Mouse (Mus musculus) WW6 (cell line): ENCODE data around the gene Pdk2.
"Not testable (repeated sequence)": the region's sequence is repeated elsewhere in the genome, so short reads cannot be mapped to it uniquely, and the experiment has no call there.

Experiments
- DNase-seq: peaks from one replicate; pipeline ENCODE4 v3.0.0-alpha.2; 2013; ENCODE audit warnings: low read depth, low spot score

Gene Pdk2

DNA sequence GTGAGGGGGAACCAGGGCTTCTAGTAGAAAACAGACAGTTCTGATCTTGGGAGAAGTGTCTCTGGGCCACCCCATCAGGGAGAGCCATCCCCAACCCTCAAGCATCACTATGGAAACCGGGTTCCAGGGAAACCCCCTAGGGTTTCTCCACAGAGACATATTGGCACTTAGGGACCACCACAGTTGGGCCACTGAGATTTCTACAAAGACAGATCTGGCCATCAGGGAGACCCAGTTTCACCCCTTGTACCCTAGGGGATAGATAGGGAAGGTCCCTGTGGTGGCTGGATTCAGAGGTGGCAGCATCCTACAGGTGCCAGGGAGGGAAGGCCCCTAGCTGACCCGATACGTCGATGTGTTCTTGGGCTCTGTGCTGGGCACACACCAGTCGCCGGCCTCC lies 14.3 kb downstream of the Pdk2 start:
- no peak for DNase-seq

DNA sequence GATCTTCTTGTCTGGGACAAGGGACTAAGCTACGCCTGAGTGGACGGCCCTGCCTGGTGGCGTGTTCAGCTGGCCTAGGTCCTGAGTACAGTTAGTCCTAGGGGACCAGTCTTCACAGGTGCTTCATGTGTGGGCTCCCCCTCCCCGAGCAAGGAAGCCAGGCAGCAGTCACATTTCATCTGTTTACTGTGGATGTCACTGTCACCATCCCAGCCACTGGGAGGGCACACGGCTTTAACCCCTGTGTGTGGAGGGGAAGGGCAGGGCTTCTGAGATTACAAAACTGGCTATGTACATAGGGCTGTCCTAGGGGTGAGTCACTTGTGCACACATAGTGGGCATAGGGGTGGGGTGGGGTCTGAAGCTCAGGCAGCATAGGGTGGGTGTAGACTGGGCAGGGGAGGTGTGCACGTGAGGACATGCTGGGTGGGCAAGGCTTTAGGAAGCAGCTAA lies 15.0 kb downstream of the Pdk2 start:
- DNase-seq = no peak

DNA sequence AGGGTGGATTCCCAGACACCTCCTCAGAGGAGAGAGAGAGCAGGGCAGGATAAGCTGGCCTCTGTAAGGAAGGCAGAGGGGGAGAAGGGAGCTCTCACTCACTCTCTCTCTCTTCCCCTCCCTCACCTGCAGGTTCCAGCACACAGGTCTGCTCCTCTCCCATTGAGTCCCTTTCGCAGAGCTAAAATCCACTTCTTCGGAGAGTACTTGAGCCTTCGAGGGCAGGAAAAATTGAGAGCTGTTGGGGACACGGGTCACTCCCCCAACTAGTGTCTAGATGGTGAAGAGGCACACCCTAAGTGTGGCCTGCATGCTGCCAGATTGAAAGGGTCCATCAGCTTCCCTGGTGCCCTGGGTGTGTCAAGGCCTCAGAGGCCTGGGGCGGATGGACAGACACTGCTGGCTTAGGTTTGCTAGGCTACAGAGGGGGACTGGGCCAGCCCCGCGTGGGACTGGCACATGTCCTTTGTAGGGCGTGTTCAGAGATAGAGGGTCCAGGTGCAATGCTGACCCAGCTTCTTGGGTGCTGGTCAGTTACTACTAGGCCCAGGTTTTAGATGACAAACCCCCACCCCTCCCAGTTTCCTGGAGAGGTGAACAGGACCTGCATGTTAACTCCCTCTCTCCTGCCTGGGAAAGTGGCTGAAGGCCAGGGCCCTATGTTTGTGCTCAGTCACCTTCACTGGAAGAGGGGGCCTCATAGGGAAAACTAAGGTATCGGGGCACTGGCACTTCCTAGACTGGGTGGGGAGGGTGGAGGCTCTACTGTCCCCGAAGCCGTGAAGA lies 15.7 kb downstream of the Pdk2 start:
- no peak for DNase-seq

DNA sequence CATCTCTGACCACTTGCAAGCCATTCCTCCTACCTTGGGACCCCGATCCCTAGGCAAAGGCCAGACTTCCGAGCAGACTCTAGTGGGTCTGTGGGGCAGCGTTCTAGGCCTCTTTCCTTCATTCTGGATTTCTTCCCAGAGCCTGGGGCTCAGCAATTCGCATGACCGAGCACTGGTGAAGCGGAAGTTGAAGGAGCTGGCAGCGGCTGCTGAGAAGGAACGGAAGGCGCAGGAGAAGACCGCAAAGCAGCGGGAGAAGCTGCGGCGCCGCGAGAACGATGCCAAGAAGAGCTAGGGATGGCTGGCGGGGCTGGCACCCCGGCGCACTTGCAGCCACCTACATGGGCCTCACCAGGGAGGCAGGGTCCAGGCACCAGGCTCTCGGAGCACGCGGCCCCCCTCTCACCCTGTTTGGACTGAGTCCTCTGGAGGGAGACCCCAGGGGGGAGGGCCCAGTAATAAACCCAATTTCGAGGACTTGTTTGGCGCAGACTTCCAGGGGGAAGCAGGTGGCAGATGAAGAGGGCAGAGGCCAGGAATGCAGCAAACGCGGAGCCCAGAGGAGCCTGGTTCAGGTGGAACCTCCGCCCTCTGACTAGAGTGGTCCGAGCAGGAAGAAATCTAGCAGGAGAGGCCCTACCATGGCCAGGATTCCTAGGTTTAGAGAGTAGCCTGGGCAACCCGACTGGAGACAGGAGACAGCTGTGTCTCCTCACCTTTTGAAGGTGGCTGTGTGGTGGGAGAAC lies 16.5 kb downstream of the Pdk2 start:
- DNase-seq = no peak

DNA sequence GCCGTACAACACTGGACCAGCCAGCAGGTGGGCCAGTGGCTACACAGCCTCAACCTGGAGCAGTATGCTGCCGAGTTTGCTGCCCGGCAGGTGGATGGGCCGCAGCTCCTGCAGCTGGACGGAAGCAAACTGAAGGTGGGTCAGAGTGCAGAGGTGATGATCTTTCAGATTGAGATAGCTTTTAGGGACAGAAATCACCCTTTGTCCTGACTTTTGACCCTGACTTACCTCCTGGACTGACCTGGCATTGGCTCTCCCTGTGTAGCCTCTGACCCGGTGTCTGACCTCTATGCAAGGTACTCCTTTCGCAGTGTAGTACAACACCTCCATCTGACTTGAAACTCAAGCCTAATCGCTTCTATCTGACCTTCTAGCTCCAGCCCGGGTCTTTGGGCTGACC lies 17.7 kb downstream of the Pdk2 start:
- DNase-seq = no peak

DNA sequence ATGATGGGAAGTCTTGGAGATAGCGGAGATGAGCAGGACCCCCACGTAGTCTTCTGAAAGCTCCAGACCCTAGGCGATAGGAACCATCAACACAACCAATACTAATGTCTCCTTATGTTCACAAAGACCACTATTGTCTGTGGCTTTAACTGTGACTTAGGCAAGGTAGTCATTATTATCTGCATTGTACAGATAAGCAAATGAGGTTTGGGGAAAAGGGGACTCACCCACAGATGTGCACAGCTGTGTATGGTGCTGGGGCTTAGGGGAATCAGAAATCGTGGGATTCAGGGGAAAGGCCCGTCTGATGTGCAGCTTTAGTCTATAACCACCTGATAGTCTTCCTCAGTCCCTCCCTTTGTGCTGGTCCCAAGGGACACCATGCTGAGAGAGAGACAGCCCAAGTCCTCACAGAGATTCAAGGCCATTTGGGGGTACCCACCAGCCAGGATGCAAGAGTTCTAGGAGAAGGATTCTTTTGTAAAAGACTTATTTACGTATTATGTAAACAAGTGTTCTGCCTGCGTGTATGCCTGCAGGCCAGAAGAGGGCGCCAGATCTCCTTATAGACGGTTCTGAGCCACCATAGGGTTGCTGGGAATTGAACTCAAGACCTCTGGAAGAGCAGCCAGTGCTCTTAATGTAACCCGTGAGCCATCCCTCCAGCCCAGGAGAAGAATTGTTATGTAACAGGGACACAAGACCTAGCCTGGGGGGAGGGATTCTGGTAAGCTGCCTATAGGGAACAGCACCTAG lies 18.7 kb downstream of the Pdk2 start:
- no peak for DNase-seq

DNA sequence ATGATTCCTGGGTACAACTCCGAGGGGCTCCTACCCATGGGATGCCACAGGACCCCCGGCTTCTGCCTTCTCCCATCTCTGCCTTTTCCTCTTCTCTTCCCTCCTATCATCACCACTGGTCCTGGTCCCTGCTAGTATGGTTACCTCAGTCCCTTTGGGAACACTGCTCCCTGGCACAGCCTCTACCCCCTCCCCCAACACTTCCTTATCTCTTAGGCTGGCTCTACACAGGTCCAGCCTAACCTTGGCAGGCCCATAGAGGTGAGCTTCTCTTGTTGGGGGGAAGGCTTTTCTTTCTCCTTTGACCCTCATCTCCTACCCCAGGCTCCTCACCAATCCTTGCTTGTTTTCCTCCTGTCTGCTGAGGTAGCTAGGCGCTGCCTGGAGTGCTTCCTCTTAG lies 25.7 kb downstream of the Pdk2 start:
- DNase-seq = no peak

DNA sequence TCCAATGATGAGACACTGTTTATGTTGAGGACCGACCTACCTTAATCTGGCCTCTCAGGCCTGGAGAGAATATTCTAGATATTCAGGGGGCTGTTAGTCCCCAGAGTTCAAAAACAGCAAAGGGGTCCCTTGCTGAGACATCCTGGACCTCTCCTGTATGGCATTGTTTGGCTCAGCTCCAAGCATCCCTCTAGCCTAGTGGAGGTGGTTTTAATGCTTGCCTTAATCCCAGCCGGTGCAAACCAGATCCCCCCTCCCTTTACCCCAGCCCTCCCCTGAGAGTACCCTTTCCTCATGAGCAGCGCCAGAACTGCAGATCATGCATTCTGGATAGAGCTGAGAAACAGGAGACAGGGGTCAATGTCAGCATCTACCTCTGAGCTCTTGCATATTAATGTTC lies 28.7 kb downstream of the Pdk2 start:
- no peak for DNase-seq

DNA sequence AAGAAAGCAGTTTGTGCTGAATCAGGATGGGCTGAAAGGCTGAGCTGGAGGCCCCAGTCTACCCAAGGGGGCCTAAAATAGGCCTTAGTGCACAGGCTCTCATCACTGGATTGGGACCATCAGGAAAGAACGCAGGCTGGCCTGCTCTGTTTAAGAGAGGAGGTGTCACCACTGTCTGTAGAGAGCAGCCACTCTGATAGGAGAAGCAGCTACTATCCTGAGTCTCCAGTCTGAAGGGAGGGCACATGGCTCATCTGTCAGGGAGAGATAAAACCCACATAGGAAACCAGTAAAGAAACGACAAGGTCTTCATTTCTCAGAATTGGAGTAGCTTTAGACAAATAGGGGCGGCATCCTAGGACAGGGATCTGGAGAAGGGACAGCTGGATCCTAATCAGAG lies 29.1 kb downstream of the Pdk2 start:
- DNase-seq = no peak

DNA sequence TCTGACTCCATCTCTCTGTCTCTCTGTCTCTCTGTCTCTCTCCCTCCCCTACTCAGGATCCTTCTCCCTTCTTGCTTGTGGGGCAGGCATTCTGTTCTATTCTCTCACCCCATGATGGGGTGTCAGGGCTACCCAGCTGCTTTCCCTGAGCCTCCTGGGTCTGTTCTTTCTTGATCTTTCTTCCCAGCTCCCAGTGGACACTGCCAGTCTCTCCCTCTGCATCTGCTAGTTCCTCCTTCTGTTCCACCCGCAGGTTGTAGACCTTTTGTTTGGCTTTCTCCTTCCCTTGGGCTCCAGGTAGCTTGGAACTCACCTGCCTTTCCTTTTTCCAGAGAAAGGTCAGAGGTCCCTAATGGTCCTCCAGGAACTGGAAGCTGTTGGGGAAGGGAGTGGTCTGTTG lies 29.7 kb downstream of the Pdk2 start:
- DNase-seq = no peak

DNA sequence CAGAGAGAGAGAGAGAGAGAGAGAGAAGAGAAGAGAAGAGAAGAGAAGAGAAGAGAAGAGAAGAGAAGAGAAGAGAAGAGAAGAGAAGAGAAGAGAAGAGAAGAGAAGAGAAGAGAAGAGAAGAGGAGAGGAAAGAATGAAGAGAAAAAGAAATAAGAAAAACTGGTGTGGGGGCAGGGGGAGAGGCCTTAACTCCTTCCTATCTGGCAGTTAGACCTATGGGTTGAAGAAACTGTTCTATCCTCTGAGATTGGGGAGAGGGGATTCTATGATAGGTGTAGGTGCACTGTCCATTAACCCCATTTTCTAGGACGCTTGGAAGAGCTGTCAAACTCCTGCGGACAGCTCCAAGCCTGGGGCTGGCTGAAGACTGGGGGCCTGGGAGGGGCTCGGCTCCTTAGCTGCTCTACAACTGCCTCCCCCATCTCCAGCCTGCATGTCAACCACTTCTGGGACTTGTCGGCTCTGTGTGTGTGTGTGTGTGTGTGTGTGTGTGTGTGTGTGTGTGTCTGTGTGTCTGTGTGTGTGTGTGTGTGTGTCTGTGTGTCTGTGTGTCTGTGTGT lies 30.2 kb downstream of the Pdk2 start:
- not testable (repeated sequence) for DNase-seq

DNA sequence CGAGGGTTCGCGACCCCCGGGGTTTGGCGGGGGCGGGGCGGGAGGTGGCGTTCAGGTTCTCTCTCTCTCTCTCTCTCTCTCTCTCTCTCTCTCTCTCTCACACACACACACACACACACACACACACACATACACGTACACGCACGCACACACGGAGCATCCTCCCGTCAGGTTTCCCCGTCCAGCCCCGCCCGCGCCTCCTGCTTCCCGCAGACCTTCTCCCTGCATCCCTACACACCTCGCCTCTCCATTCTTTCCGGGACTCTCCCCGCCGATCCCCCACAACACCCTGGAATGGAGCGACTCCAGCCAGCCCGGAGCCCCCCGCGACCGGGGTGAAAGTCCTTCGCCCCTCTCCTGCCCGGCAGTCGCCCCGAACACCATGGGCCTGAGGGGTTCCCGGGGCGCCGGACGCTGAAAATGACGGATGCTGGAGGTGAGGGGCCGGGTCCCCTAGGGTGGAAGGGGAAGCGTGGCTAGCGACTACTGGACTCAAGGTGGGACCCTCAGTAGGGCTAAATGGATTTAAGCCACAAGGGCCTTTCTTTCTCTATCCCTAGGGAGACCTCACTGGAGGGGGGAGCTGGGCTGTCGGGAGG lies 30.9 kb downstream of the Pdk2 start:
- no peak for DNase-seq

DNA sequence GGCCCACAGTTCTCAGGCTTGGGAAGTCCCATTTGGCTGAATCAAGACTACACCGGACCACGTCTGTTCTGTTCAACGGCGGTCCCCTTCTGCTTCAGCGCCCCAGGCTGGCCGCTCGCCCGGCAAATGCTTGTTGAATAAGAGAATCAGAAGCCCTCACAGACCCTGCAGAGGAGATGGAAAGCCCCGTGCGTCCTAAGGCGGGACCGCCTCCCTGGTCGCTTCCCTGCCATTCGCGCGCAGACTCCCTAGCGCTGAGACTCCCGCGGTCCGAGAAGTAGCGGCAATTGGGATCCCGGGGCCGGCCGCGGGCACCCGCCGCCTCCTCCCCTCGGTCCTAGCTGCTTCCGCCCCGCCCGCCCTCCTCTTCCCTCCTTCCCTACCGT lies 31.5 kb downstream of the Pdk2 start, which contains the start of gene Samd14:
Gene Samd14 (plus strand): TSS at position 251 of the 386 bp plus-strand sequence.
- no peak for DNase-seq

DNA sequence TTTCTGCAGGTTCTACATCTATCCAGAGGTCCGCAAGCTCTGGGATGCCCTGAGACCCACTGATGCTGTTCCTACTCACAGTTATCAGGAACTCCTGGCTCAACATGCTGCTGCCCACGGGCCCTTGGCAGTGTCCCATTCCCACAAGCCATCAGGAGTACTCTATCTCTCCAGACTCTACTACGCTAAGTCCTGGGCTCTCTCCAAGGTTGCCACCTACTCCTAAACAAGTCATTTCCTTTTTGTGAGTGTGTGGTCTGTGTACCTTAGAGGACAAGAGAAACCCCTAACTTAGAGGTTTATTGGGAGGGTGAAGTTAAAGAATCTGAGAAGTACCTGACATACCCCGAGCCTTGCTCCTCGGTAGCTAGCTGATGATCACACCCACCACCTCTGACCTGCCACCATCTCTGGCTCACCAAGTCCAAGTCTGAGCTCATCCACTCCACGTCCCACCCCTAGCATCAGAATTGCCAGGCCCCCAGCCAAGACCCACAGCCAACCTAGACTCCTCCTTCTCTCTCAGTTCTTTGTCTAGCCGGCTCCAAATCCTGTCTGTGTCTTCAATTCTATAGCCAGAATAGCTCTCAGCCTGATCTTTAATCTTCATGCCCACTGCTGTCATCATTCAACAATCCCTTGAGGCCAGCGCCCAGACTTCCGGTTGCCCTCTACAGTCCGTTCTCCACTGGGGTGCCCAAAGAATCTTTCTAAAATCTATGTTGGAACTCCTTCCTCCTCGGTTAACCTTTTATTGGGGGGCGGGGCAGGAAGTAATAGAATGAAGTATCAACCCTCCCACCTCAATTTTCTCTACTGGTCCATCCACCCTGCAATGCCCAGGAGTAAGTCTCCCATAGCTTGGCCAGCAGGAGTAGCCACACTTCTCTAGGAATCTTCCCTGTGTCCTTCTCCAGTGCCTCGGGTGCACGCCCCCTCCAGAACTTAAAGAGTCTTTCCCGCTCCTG lies 32.2 kb downstream of the Pdk2 start:
- DNase-seq = no peak

DNA sequence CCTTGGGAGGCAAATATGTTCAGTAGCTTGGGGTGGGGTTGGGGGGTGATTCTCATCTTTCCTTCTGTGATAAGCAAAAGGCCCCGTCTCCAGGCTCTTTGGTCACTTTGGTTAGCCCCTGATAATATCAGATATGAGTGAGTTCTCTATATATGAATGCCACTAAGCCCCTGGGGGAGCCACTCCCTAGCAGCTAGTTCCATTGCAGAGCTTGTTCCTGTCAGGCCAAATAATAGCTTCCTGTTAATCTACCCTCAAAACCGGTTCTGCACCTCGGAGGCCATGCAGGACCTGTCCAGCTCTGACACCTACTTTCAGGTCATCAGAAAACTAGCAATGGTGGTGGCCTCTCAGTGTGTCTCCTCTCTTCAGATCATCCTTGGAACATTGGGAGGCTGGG lies 33.7 kb downstream of the Pdk2 start:
- DNase-seq = no peak

DNA sequence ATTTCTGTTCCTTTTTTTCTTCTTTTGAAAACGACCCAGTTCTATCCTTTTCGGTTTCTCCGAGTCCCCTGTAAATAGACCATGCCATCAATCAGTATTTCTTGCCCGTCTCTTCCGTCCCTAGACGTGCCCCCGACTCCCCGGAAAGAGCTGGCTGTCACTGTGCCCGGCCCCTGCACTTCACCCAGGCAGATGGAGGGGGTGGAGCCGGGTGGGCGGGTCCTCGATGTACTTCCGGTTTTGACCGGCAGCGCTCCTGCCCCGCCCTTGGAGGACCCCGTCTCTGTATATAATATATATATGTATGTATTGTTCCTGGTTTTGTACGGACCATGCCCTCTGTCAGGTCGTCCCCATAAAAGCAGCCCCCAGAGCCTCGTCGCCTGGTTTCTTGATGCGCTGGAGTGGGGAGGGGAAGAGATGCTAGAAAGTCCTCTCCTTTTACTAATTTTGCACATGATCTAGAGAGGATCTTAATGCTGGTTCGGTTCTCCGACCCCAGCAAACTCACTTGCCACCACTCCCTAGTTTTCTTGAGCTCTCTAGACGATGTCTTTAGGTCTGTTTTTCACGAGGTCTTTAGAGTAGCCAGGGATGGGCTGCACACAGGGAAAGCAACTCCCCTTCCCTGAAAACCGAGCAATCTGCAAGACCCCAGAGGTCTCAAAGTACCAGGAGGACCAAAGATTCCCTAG lies 34.5 kb downstream of the Pdk2 start:
- no peak for DNase-seq

DNA sequence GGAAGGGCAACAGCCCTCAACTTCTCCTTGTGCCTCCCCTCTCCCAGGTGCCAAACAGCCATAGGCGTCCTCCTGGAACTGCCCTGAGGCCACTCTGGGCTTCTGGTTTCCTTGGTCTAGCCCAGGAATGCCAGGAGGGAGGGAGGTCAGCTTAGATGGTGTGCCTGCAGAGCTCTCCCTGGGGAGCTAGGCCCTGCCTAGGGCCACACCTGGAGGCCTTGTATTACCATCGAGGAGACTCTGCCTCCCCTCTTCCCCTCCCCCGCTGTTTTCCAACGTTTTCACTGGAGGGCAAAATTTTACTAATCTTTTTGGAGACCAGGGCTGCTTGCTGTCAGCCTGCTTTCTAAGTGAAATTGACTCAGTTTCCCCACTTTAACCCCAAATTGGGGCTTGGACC lies 35.1 kb downstream of the Pdk2 start:
- no peak for DNase-seq

DNA sequence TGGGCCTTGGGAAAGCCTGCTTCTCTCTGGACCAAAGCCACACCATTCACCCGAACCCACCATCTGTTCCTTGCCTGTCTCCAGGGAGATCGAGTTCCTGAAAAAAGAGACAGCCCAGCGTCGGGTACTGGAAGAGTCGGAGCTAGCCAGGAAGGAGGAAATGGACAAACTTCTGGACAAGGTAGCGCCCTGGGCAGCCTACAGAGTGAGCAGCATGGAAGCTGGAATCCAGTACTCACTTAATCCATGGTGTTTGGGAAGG lies 36.3 kb downstream of the Pdk2 start:
- no peak for DNase-seq

DNA sequence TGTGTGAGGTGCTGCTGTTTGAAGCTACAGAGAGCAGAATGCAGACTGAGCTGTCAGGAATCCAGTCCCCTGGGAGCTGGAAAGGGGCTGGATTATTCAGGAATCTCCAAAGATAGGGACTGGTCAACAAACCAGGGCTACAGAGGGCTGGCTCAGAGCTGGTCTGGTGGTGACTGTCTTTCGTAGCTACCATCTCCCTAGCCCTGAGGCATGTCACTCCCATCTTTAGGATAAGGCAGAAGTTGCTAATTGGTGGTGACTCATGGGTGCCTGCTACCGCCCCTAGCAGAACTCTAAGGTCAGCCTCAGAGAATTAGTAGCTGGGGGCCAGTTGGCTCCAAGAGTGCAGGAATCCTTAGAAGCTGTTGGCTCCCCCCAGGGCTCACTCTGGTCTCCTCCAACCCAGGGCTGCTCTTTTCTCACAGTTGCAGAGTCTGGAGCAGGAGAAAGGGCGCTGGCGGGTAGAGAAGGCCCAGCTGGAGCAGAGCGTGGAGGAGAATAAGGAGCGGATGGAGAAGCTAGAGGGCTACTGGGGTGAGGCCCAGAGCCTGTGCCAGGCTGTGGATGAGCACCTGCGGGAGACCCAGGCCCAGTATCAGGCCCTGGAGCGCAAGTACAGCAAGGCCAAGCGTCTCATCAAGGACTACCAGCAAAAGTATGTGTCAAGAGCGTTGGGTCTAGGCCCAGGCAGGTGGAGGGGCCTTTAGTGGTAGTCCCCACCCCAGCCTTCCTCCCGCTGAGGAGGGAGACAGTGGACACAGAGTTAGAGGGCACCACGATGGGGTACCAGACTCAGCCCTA lies 36.8 kb downstream of the Pdk2 start:
- DNase-seq = no peak
